Mouse (Mus musculus): ENCODE measurements at regions not wholly inside any gene's neighbourhood (a gene's known extent, or its start where the extent isn't known, plus 50 kb on each side); places are given as distances from the start of the nearest gene placed in this dataset.

DNA sequence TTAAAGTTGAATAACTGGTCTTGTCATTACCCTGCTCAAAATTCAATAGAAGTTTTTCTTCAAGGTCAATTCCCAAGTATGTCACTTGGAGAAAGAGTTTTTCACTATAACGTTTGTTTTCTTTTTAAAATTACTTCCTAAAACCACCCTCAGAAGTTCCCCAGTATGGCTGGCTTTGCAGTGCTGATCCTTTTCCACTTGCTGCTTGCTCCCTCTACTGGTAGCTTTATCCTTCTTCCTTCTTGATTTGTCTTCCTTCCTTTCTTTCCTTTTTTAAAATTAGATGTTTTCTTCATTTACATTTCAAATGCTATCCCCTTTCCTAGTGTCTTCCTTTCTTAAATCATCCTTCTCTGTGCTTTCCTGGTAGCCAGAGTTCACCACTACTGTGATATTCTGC, 73.6 kb downstream of the Rtl3 start:
- WGBS: 13% methylated on average over 1 of the region's 1 CpGs
- H3K36me3 ChIP-seq (ENCODE audit: control insufficient read depth, insufficient read depth, low read length): no peaks in the 10 kb centered on the region
- H3K27me3 ChIP-seq (replicated peaks; ENCODE audit: control insufficient read depth, insufficient read depth, low read length): no peaks in the 10 kb centered on the region
- H3K4me3 ChIP-seq (ENCODE audit: low read depth, low read length): no peak overlapping the region
- ATAC-seq: no peak
- H3K4me2 ChIP-seq (ENCODE audit: low read length): no peak overlapping the region
- H3K27ac ChIP-seq (ENCODE audit: low read depth, low read length): no peak overlapping the region
- DNase-seq (ENCODE audit: low spot score): peak; percentile 33
- no peak overlapping the region for H3K9ac ChIP-seq (ENCODE audit: low read length)
- no peaks in the 10 kb centered on the region for H3K9me3 ChIP-seq (replicated peaks; ENCODE audit: control insufficient read depth, low read length)
- H3K4me1 ChIP-seq (ENCODE audit: control insufficient read depth, insufficient read depth, low read length): no peaks in the 10 kb centered on the region

All from forebrain, embryonic 14.5 days (tissue).